Mouse (Mus musculus) MEL (cell line): ENCODE measurements around the gene Khnyn. TPM values are rescaled to one million over a fixed set of nuclear protein-coding genes. Genes with fewer than 3 reads are reported as not detected.

Experiments
- DNase-seq: peaks from one replicate; pipeline ENCODE4 v3.0.0; 2011; ENCODE audit warnings: low read depth, low spot score
- H3K27ac ChIP-seq: 2 replicates; pipeline ENCODE4 v1.5.1; 2012; ENCODE audit warnings: low read depth, mild to moderate bottlenecking, control low read depth, low read length, moderate library complexity; ENCODE audit not compliant: control insufficient read depth
- H3K27me3 ChIP-seq, 2 experiments: fragments of 150-350 bp in 1 of 2; sonication (generic) in 1 of 2; 2 replicates each; pipeline ENCODE4 v1.6.1; 2012; ENCODE audit warnings: low read length in 2 of 2, mild to moderate bottlenecking in 2 of 2, improper control_type of control experiment in 1 of 2, moderate library complexity in 1 of 2; ENCODE audit not compliant: insufficient read depth in 2 of 2, control insufficient read depth in 1 of 2
- H3K36me3 ChIP-seq, 2 experiments: 2 replicates each; pipeline ENCODE4 v1.6.1; 2012 to 2014; ENCODE audit warnings: low read length in 2 of 2, improper control_type of control experiment in 1 of 2, inconsistent platforms in 1 of 2, mild to moderate bottlenecking in 1 of 2; ENCODE audit not compliant: insufficient read depth in 2 of 2, control insufficient read depth in 1 of 2
- H3K4me1 ChIP-seq, 2 experiments: fragments of 150-350 bp in 1 of 2; sonication (generic) in 1 of 2; 2 replicates each; pipeline ENCODE4 v1.6.1; 2012; ENCODE audit warnings: low read length in 2 of 2, improper control_type of control experiment in 1 of 2, mild to moderate bottlenecking in 1 of 2; ENCODE audit not compliant: insufficient read depth in 2 of 2, control insufficient read depth in 1 of 2
- H3K4me3 ChIP-seq, 2 experiments: fragments of 150-350 bp in 1 of 2; sonication (generic) in 1 of 2; 2 replicates each; pipeline ENCODE4 v1.5.1; 2012; ENCODE audit warnings: low read depth in 2 of 2, low read length in 2 of 2, mild to moderate bottlenecking in 2 of 2, moderate library complexity in 2 of 2, control low read depth in 1 of 2, improper control_type of control experiment in 1 of 2; ENCODE audit not compliant: control insufficient read depth in 1 of 2, insufficient read depth in 1 of 2
- H3K79me2 ChIP-seq: 2 replicates; pipeline ENCODE4 v1.6.1; 2012; ENCODE audit warnings: mild to moderate bottlenecking, low read length, moderate library complexity; ENCODE audit not compliant: control insufficient read depth, poor library complexity, insufficient read depth
- H3K9ac ChIP-seq: 2 replicates; pipeline ENCODE4 v1.6.1; 2012; ENCODE audit warnings: low read depth, mild to moderate bottlenecking, control low read depth, low read length, moderate library complexity; ENCODE audit not compliant: control insufficient read depth, poor library complexity, severe bottlenecking
- H3K9me3 ChIP-seq: fragments of 150-350 bp; sonication (generic); replicated peaks from 2 replicates; pipeline ENCODE4 v1.6.1; 2012; ENCODE audit warnings: mild to moderate bottlenecking, low read length, improper control_type of control experiment, moderate library complexity; ENCODE audit not compliant: insufficient read depth
- CTCF ChIP-seq, 3 experiments: IDR thresholded peaks in 2 of 3; conservative IDR thresholded peaks in 1 of 3; 2 replicates each; pipeline ENCODE4 v1.5.1; 2011 to 2012; ENCODE audit warnings: low read length in 3 of 3, low read depth in 2 of 3, mild to moderate bottlenecking in 2 of 3, improper control_type of control experiment in 1 of 3, inconsistent platforms in 1 of 3, mixed read lengths in 1 of 3, moderate library complexity in 1 of 3; ENCODE audit not compliant: control insufficient read depth in 1 of 3, insufficient read depth in 1 of 3, poor library complexity in 1 of 3, severe bottlenecking in 1 of 3
- ELF1 ChIP-seq: IDR thresholded peaks from 2 replicates; pipeline ENCODE4 v1.6.1; 2014; ENCODE audit warnings: low read depth, mild to moderate bottlenecking, inconsistent platforms, low read length, improper control_type of control experiment, moderate library complexity
- EP300 ChIP-seq, 2 experiments: IDR thresholded peaks; 2 replicates each; pipeline ENCODE4 v1.6.1; 2011; ENCODE audit warnings: improper control_type of control experiment in 2 of 2, low read length in 2 of 2, low read depth in 1 of 2, mild to moderate bottlenecking in 1 of 2
- ETS1 ChIP-seq: IDR thresholded peaks from 2 replicates; pipeline ENCODE4 v1.6.1; 2012; ENCODE audit warnings: low read depth, mild to moderate bottlenecking, inconsistent platforms, low read length, improper control_type of control experiment, moderate library complexity
- MAFK ChIP-seq: IDR thresholded peaks from 2 replicates; pipeline ENCODE4 v1.6.1; 2011; ENCODE audit warnings: low read depth, mild to moderate bottlenecking, low read length, improper control_type of control experiment, borderline replicate concordance
- MAX ChIP-seq: IDR thresholded peaks from 2 replicates; pipeline ENCODE4 v1.6.1; 2011; ENCODE audit warnings: low read length, improper control_type of control experiment
- MAZ ChIP-seq: IDR thresholded peaks from 2 replicates; pipeline ENCODE4 v1.6.1; 2012; ENCODE audit warnings: low read depth, mild to moderate bottlenecking, inconsistent platforms, low read length, improper control_type of control experiment
- MYC ChIP-seq: IDR thresholded peaks from 2 replicates; pipeline ENCODE4 v1.6.1; 2011; ENCODE audit warnings: low read depth, mild to moderate bottlenecking, low read length, improper control_type of control experiment, moderate library complexity
- NRF1 ChIP-seq: IDR thresholded peaks from 2 replicates; pipeline ENCODE4 v1.6.1; 2014; ENCODE audit warnings: low read depth, mild to moderate bottlenecking, inconsistent platforms, low read length, improper control_type of control experiment, moderate library complexity; ENCODE audit not compliant: poor library complexity, insufficient read depth, severe bottlenecking
- POLR2A ChIP-seq, 2 experiments: IDR thresholded peaks; 2 replicates each; pipeline ENCODE4 v1.6.1; 2011 to 2012; ENCODE audit warnings: low read length in 2 of 2, mild to moderate bottlenecking in 2 of 2, control low read depth in 1 of 2, improper control_type of control experiment in 1 of 2, low read depth in 1 of 2, moderate library complexity in 1 of 2; ENCODE audit not compliant: control insufficient read depth in 1 of 2, insufficient read depth in 1 of 2, poor library complexity in 1 of 2
- RAD21 ChIP-seq: IDR thresholded peaks from 2 replicates; pipeline ENCODE4 v1.6.1; 2011; ENCODE audit warnings: mild to moderate bottlenecking, low read depth, low read length, improper control_type of control experiment
- SMC3 ChIP-seq: IDR thresholded peaks from 2 replicates; pipeline ENCODE4 v1.6.1; 2011; ENCODE audit warnings: low read depth, low read length, improper control_type of control experiment
- TAL1 ChIP-seq: IDR thresholded peaks from 2 replicates; pipeline ENCODE4 v1.6.1; 2012; ENCODE audit warnings: mild to moderate bottlenecking, inconsistent platforms, low read length, moderate library complexity, mixed read lengths
- TBP ChIP-seq: IDR thresholded peaks from 2 replicates; pipeline ENCODE4 v1.8.0; 2011; ENCODE audit warnings: low read depth, low read length, improper control_type of control experiment
- TCF12 ChIP-seq: IDR thresholded peaks from 2 replicates; pipeline ENCODE4 v1.6.1; 2014; ENCODE audit warnings: low read depth, mild to moderate bottlenecking, inconsistent platforms, low read length, improper control_type of control experiment, moderate library complexity
- UBTF ChIP-seq: IDR thresholded peaks from 2 replicates; pipeline ENCODE4 v1.6.1; 2012; ENCODE audit warnings: low read depth, mild to moderate bottlenecking, inconsistent platforms, low read length, improper control_type of control experiment, moderate library complexity, borderline replicate concordance; ENCODE audit not compliant: insufficient read depth
- ZC3H11A ChIP-seq: IDR thresholded peaks from 2 replicates; pipeline ENCODE4 v1.6.1; 2012; ENCODE audit warnings: low read depth, mild to moderate bottlenecking, inconsistent platforms, low read length, improper control_type of control experiment
- ZKSCAN1 ChIP-seq: IDR thresholded peaks from 2 replicates; pipeline ENCODE4 v1.6.1; 2012; ENCODE audit warnings: low read depth, mild to moderate bottlenecking, inconsistent platforms, low read length, improper control_type of control experiment, moderate library complexity
- ZMIZ1 ChIP-seq: IDR thresholded peaks from 2 replicates; pipeline ENCODE4 v1.6.1; 2012; ENCODE audit warnings: low read depth, mild to moderate bottlenecking, inconsistent platforms, low read length, improper control_type of control experiment, moderate library complexity
- polyA plus RNA-seq, 2 experiments: library from polyadenylated mRNA; stranded (reverse) in 1 of 2; unstranded in 1 of 2; fragments of >175 nt in 1 of 2; fragments of >200 nt in 1 of 2; gene quantifications; 2 replicates each; pipeline versions ENCODE4 v1.2.1 to v1.2.4; 2012; ENCODE audit warnings: low replicate concordance in 2 of 2, low read depth in 1 of 2; ENCODE audit not compliant: insufficient read length in 2 of 2, insufficient read depth in 1 of 2, missing spikeins in 1 of 2
- total RNA-seq: library from RNA; depleted of rRNA; stranded (reverse); fragments of 300-350 nt; gene quantifications from 2 replicates; pipeline ENCODE4 v1.2.3, GENCODE M21; 2012

The Khnyn gene
- total and polyA plus RNA-seq, 3 experiments, result 5.2 to 13.3 TPM; not detected in 1

GRCm38 (mm10) chr14:55933586-55933985, 48.8 kb downstream of the Khnyn start:
- H3K27me3 ChIP-seq, result peaks cover 7 to 10% of the 10 kb centered on the region in 2 experiments
- no peak for DNase-seq
- TF ChIP-seq ZKSCAN1 (no peak), ZC3H11A (no peak), MAFK (no peak), NRF1 (no peak), MYC (no peak), TAL1 (no peak), ZMIZ1 (no peak), ETS1 (no peak), TCF12 (no peak), POLR2A (IDR thresholded peaks at IDR 0.05; ENCODE audit: control insufficient read depth in 1 of 2, insufficient read depth in 1 of 2, low read depth in 1 of 2, low read length in 2 of 2, poor library complexity in 1 of 2) (no peak), ELF1 (no peak), UBTF (no peak), TBP (no peak)
- TF ChIP-seq, all 39 proteins: peak for 0
- H3K4me1 ChIP-seq, result peaks cover 7 to 13% of the 10 kb centered on the region in 2 experiments
- H3K27ac ChIP-seq, result no peak overlapping the region
- no peak overlapping the region for H3K9ac ChIP-seq
- H3K79me2 ChIP-seq, result no peaks in the 10 kb centered on the region
- H3K4me3 ChIP-seq, result no peak overlapping the region
- peaks cover 0 to 6% of the 10 kb centered on the region in 2 experiments; a peak in 2 of 4 replicates for H3K36me3 ChIP-seq
- H3K9me3 ChIP-seq, result no peaks in the 10 kb centered on the region

- no peaks in the 10 kb centered on the region for H3K9me3 ChIP-seq
- H3K4me1 ChIP-seq, result no peaks in the 10 kb centered on the region
- H3K79me2 ChIP-seq, result no peaks in the 10 kb centered on the region
- no peak overlapping the region for H3K27ac ChIP-seq
- peaks cover 40 to 49% of the 10 kb centered on the region in 2 experiments for H3K27me3 ChIP-seq
- no peak overlapping the region for H3K9ac ChIP-seq
- H3K4me3 ChIP-seq, result no peak overlapping the region
- TF ChIP-seq MAX (no peak), ETS1 (no peak), RAD21 (peak; percentile 73), EP300 (IDR thresholded peaks at IDR 0.05; ENCODE audit: low read depth in 1 of 2, low read length in 2 of 2) (no peak), CTCF (IDR thresholded peaks at IDR 0.05 in 2 of 3, conservative IDR thresholded peaks at IDR 0.05 in 1 of 3; ENCODE audit: control insufficient read depth in 1 of 3, insufficient read depth in 1 of 3, low read depth in 2 of 3, low read length in 3 of 3, poor library complexity in 1 of 3, severe bottlenecking in 1 of 3) (peak; percentile 26 to 74 (median 33); a peak in 5 of 6 replicates), MAZ (no peak), ZC3H11A (peak; percentile 39; the same call in 1 of the 2 replicates), SMC3 (peak; percentile 55)
- H3K36me3 ChIP-seq, result no peaks in the 10 kb centered on the region
- DNase-seq, result peak; percentile 34
These were observed 55.5 kb downstream of the Khnyn start for GRCm38 (mm10) chr14:55940070-55940800.
